Mouse (Mus musculus): ENCODE measurements around the gene Tlx2. TPM values are rescaled to one million over a fixed set of nuclear protein-coding genes. Genes with fewer than 3 reads are reported as not detected.

The Tlx2 gene
- total and polyA plus RNA-seq, 3 experiments, result not detected

DNA sequence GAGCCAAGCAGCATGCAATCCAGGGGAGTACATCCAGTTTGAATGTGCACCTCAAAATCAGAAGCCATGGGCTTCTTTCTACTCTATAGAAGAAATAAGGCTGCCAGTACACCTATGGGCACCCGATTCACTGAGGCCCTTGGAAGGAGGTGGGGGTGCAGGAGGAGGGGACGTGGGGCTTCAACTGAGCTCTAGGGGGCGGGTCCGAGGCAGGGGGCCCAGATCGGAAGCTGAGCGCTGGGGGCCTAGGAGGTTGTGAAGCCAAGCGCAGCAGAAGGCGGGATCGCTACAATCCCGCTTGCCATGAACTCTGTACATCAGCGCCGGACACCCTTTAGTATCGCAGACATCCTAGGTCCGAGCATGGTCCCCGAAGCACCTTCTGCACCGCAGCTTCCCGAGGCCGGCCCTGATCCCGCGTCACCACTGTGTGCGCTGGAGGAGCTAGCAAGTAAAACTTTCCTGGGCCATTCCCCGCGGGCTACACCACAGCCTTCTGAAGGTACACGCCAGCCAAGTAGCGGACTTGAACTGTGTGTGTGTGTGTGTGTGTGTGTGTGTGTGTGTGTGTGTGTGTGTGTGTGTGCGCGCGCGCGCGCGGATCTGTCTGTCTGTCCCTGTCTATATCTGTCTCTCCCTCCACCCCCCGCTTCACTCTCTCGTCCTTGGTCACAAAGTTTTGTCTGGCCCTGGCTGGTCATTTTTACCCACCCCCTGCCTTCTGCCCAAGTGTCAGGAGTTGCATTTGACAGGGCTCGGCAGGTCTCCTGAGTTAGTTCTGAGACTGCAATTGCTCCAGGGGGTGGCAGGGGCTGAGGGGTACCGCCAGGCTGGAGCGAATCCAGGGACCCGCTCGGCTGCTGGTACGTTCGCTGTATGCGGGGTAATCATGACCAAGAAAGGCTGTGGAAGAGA is 16.3 kb upstream of the Tlx2 start, which contains the start of gene Lbx2:
Gene Lbx2 (plus strand): TSS at position 247 of the 915 bp plus-strand sequence.
- Histone ChIP-seq H3K9ac (ENCODE audit: insufficient read depth, low read depth) (no peak within 1 kb of the TSS), H3K4me2 (ENCODE audit: insufficient read depth, low read depth, poor library complexity, severe bottlenecking) (no peak within 1 kb of the TSS), H3K79me2 (replicated peaks; ENCODE audit: control insufficient read depth, extremely low read depth, insufficient read depth, poor library complexity, severe bottlenecking) (no peaks in the 10 kb centered on the region), H3K9me3 (replicated peaks; ENCODE audit: low read length) (no peaks in the 10 kb centered on the region), H3K4me3 (replicated peaks in 1 of 3; ENCODE audit: low read depth in 2 of 3, low read length in 2 of 3, poor library complexity in 1 of 3) (no peak within 1 kb of the TSS), H3K27ac (ENCODE audit: insufficient read depth, low read depth) (no peak within 1 kb of the TSS), H3K4me1 (ENCODE audit: control insufficient read depth in 1 of 2, insufficient read depth in 2 of 2) (peaks cover 4 to 8% of the 10 kb centered on the region in 2 experiments; a peak in 3 of 4 replicates), H3K27me3 (replicated peaks) (no peaks in the 10 kb centered on the region), H3K36me3 (replicated peaks in 1 of 2; ENCODE audit: control insufficient read depth in 1 of 2, insufficient read depth in 1 of 2, low read length in 1 of 2) (peaks cover 3 to 20% of the 10 kb centered on the region in 2 experiments)
- dilution Hi-C loops (cut with MboI; ENCODE audit: extremely low pct_ligation_motif_present, extremely low pct_unique_long_range_greater_than_20kb, low sequenced_read_pairs) (no loop called here), in situ Hi-C loops (cut with MboI; ENCODE audit: low pct_ligation_motif_present, low pct_unique_long_range_greater_than_20kb, low sequenced_read_pairs) (no loop called here)
- TF ChIP-seq UBTF (IDR thresholded peaks at IDR 0.05; ENCODE audit: low read depth, low read length), result no peak
- no peak for TF ChIP-seq JUND (conservative IDR thresholded peaks at IDR 0.05; ENCODE audit: low read depth, low read length)
- TF ChIP-seq ZC3H11A (IDR thresholded peaks at IDR 0.05; ENCODE audit: low read depth, low read length), result no peak
- no peak for TF ChIP-seq ELF1 (IDR thresholded peaks at IDR 0.05; ENCODE audit: low read depth, low read length)
- no peak for TF ChIP-seq E2F4 (IDR thresholded peaks at IDR 0.05; ENCODE audit: insufficient replicate concordance, low read depth, low read length)
- TF ChIP-seq MXI1 (IDR thresholded peaks at IDR 0.05; ENCODE audit: low read depth, low read length), result no peak
- TF ChIP-seq TCF12 (IDR thresholded peaks at IDR 0.05; ENCODE audit: low read depth, low read length), result no peak
- TF ChIP-seq ZNF384 (IDR thresholded peaks at IDR 0.05; ENCODE audit: low read depth, low read length), result no peak
- DNase-seq (ENCODE audit: extremely low read depth), result no peak

DNA sequence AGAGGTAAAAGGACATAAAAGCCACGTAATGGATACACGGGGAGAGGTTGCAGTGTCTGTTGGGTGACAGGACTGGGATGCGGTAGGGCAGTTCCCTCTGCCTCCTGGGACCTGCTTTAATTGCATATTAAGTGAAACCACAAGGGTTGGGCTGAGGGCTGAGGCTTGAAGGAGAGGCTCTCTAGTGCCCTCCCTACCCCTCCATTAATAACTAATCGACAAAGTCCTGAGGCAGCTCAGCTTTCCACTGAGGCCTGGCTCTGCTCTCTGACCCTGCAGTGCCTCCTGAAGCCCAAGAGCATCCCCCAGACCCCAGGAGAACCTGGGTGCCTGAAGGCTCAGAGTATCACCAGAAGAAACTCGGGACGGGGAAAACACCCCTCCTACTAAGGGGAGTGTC is 14.4 kb upstream of the Tlx2 start:
- H3K9ac ChIP-seq (ENCODE audit: insufficient read depth, low read depth), result no peak overlapping the region
- dilution Hi-C loops (cut with MboI; ENCODE audit: extremely low pct_ligation_motif_present, extremely low pct_unique_long_range_greater_than_20kb, low sequenced_read_pairs) (no loop called here), in situ Hi-C loops (cut with MboI; ENCODE audit: low pct_ligation_motif_present, low pct_unique_long_range_greater_than_20kb, low sequenced_read_pairs) (no loop called here)
- no peak overlapping the region for H3K4me3 ChIP-seq (replicated peaks in 1 of 3; ENCODE audit: low read depth in 2 of 3, low read length in 2 of 3, poor library complexity in 1 of 3)
- no peak overlapping the region for H3K4me2 ChIP-seq (ENCODE audit: insufficient read depth, low read depth, poor library complexity, severe bottlenecking)
- H3K79me2 ChIP-seq (replicated peaks; ENCODE audit: control insufficient read depth, extremely low read depth, insufficient read depth, poor library complexity, severe bottlenecking), result no peaks in the 10 kb centered on the region
- H3K9me3 ChIP-seq (replicated peaks; ENCODE audit: low read length), result no peaks in the 10 kb centered on the region
- H3K36me3 ChIP-seq (replicated peaks in 1 of 2; ENCODE audit: control insufficient read depth in 1 of 2, insufficient read depth in 1 of 2, low read length in 1 of 2), result peaks cover 11 to 38% of the 10 kb centered on the region in 2 experiments
- TF ChIP-seq TCF12 (IDR thresholded peaks at IDR 0.05; ENCODE audit: low read depth, low read length), result no peak
- TF ChIP-seq ZMIZ1 (IDR thresholded peaks at IDR 0.05; ENCODE audit: low read depth, low read length), result no peak
- TF ChIP-seq ZKSCAN1 (IDR thresholded peaks at IDR 0.05; ENCODE audit: borderline replicate concordance, low read depth, low read length), result no peak
- TF ChIP-seq ZC3H11A (IDR thresholded peaks at IDR 0.05; ENCODE audit: low read depth, low read length), result no peak
- no peak for TF ChIP-seq UBTF (IDR thresholded peaks at IDR 0.05; ENCODE audit: low read depth, low read length)
- TF ChIP-seq MEF2A (IDR thresholded peaks at IDR 0.05; ENCODE audit: borderline replicate concordance, low read depth, low read length), result no peak
- no peak for TF ChIP-seq MAZ (IDR thresholded peaks at IDR 0.05; ENCODE audit: low read depth, low read length)
- TF ChIP-seq CHD2 (IDR thresholded peaks at IDR 0.05; ENCODE audit: low read length), result no peak
- TF ChIP-seq USF1 (IDR thresholded peaks at IDR 0.05; ENCODE audit: low read depth, low read length), result no peak
- TF ChIP-seq USF2 (conservative IDR thresholded peaks at IDR 0.05; ENCODE audit: low read depth, low read length), result no peak
- no peak for TF ChIP-seq IRF4 (IDR thresholded peaks at IDR 0.05; ENCODE audit: low read depth, low read length)
- TF ChIP-seq NRF1 (IDR thresholded peaks at IDR 0.05; ENCODE audit: low read depth, low read length), result no peak
- TF ChIP-seq JUN (IDR thresholded peaks at IDR 0.05; ENCODE audit: insufficient read depth, low read depth, low read length), result no peak
- no peak for TF ChIP-seq SMC3 (IDR thresholded peaks at IDR 0.05; ENCODE audit: low read depth, low read length)
- TF ChIP-seq GABPA (IDR thresholded peaks at IDR 0.05; ENCODE audit: insufficient replicate concordance, low read depth, low read length), result no peak
- no peak for TF ChIP-seq ELF1 (IDR thresholded peaks at IDR 0.05; ENCODE audit: low read depth, low read length)
- TF ChIP-seq POLR2A (IDR thresholded peaks at IDR 0.05; ENCODE audit: low read depth, low read length), result no peak
- no peak for TF ChIP-seq PAX5 (IDR thresholded peaks at IDR 0.05; ENCODE audit: low read length)
- H3K27me3 ChIP-seq (replicated peaks), result no peaks in the 10 kb centered on the region
- peak; percentile 11 for DNase-seq (ENCODE audit: extremely low read depth)
- peaks cover 6 to 14% of the 10 kb centered on the region in 2 experiments; a peak in 3 of 4 replicates for H3K4me1 ChIP-seq (ENCODE audit: control insufficient read depth in 1 of 2, insufficient read depth in 2 of 2)
- no peak overlapping the region for H3K27ac ChIP-seq (ENCODE audit: insufficient read depth, low read depth)

Data from CH12.LX (cell line).